Mouse (Mus musculus): Measurements from ENCODE around the gene Gm49601.

DNA sequence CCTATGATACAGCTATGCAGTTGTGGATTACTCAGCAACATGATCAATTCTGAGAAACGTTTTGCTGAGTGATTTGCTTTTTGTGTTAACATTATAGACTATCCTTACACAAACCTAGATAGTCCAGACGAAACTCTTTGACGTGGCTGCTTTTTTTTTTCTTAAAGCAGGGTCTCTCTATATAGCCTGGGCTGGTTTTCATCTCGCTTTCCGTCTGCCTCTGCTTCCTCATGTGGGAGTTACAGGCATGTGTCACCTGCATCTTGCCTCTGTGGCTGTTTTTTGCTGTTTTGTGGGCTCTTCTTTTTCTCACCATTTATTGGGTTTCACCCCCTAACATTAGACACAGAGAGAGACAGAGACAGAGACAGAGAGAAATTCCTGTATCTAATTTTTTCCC is 45.8 kb upstream of the Gm49601 start:
- TF ChIP-seq CTCF (IDR thresholded peaks at IDR 0.05; ENCODE audit: low read depth, low read length), result no peak
- no peak for TF ChIP-seq TAL1 (conservative IDR thresholded peaks at IDR 0.05; ENCODE audit: low read depth, low read length)
- TF ChIP-seq GATA1 (IDR thresholded peaks at IDR 0.05; ENCODE audit: borderline replicate concordance, low read length), result no peak
- TF ChIP-seq POLR2AphosphoS5 (IDR thresholded peaks at IDR 0.05; ENCODE audit: insufficient replicate concordance, low read depth, low read length), result no peak

Data from G1E (cell line).